Mouse (Mus musculus) forebrain, embryonic 10.5 days (tissue): ENCODE data around the gene Rph3a. TPM values are rescaled to one million over a fixed set of nuclear protein-coding genes. Genes with fewer than 3 reads are reported as not detected.
A peak's percentile ranks its signal among the peaks of the same experiment; 100 is the strongest.

Experiments
- DNase-seq: peaks from one replicate; pipeline ENCODE4 v3.0.0-alpha.2; 2017; ENCODE audit warnings: low spot score; ENCODE audit errors: extremely low spot score
- H3K27ac ChIP-seq: fragments of 300-500 bp; sonication (generic); 2 replicates; pipeline ENCODE4 v1.5.1; 2016; ENCODE audit warnings: mild to moderate bottlenecking
- H3K27me3 ChIP-seq: fragments of 300-500 bp; sonication (generic); 2 replicates; pipeline ENCODE4 v1.6.1; 2016; ENCODE audit warnings: mild to moderate bottlenecking; ENCODE audit not compliant: poor library complexity, severe bottlenecking
- H3K36me3 ChIP-seq: fragments of 300-500 bp; sonication (generic); replicated peaks from 2 replicates; pipeline ENCODE4 v1.6.1; 2016; ENCODE audit warnings: mild to moderate bottlenecking, moderate library complexity
- H3K4me1 ChIP-seq: fragments of 300-500 bp; sonication (generic); 2 replicates; pipeline ENCODE4 v1.6.1; 2016
- H3K4me3 ChIP-seq: fragments of 300-500 bp; sonication (generic); 2 replicates; pipeline ENCODE4 v1.5.1; 2016; ENCODE audit warnings: mild to moderate bottlenecking, moderate library complexity
- H3K9me3 ChIP-seq: fragments of 300-500 bp; sonication (generic); 2 replicates; pipeline ENCODE4 v1.6.1; 2016; ENCODE audit warnings: mild to moderate bottlenecking, moderate library complexity
- WGBS: fragments of 180-500 bp; shearing (Covaris S2); methylation state at CpG from one replicate; pipeline ENCODE4 v1.1.7; 2016; 5-methylcytosine and 5-hydroxymethylcytosine counted together
- polyA plus RNA-seq: library from polyadenylated mRNA; unstranded; fragments of >200 nt; fragmentation: Nextera tagmentation; extraction: Ambion mirVana; gene quantifications from 2 replicates; pipeline ENCODE4 v1.2.1, GENCODE M21; 2016

Gene Rph3a
- polyA plus RNA-seq, 1 experiment from 2014 or later: 0.60 TPM

DNA sequence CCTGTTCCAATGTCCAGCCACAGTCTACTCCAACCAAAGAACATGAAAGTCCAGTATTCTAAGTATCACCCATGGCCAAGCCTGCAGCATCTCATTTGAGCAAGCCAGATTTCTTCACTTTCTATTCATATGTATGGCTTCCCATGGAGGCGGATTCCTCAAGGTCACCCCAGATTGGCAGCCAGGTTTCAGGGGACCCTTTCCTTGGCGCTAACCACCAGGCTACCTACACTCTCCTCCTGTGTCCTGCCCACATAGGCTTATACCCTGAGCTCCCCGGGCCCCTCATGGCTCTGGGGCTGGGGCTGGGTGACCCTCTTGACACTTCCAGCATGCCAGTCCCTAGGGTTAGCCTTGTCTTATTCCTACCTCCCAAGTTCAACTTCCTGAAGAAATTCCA is 2.3 kb downstream of the Rph3a start:
- DNase-seq: no peak
- WGBS: 85% methylated on average over 3 of the region's 3 CpGs
- Histone ChIP-seq H3K27me3 (peaks cover 49% of the 10 kb centered on the region), H3K4me1 (peaks cover 29% of the 10 kb centered on the region), H3K9me3 (no peaks in the 10 kb centered on the region), H3K4me3 (no peak overlapping the region), H3K36me3 (no peaks in the 10 kb centered on the region), H3K27ac (no peak overlapping the region)

DNA sequence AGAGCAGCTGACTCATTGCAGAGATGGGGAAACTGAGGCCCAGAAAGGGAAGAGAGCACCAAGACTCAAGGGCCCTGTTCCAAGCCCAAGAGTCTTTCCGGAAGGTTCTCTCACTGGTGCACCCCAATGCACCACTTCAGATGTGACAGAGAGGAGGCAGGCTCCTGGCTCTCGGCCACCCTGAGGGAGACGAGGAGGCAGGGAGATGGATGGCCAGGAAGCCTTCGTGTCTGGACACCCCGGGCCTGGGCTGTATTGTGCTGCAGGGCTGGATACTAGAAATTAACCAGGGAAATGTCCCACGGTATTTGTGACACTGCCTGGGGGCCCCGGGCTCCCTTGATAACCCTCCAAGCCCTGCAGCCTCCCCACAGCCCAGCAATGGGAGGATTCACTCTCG is 2.8 kb downstream of the Rph3a start:
- no peak for DNase-seq
- 86% methylated on average over 8 of the region's 8 CpGs for WGBS
- H3K36me3 ChIP-seq: no peaks in the 10 kb centered on the region
- H3K4me3 ChIP-seq: no peak overlapping the region
- H3K27me3 ChIP-seq: peaks cover 49% of the 10 kb centered on the region
- no peaks in the 10 kb centered on the region for H3K9me3 ChIP-seq
- H3K4me1 ChIP-seq: peaks cover 29% of the 10 kb centered on the region
- no peak overlapping the region for H3K27ac ChIP-seq

DNA sequence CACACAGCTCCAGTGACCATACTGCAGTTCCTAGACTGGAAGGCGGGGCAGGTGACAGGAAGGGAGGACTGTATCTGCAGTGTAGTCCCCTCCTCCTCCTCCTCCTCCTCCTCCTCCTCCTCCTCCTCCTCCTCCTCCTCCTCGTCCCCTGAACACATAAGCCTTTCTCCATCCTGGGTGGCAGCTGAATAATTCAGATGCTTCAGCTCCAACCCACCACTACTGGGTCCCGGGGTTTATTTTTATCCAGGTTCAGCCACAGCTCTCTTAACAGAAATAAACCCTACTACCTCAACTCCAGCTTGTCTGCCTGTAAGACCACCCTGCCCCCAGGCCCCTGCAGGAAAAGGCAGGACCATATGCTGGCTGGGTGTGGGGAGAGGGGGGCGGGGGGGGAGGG is 3.7 kb downstream of the Rph3a start:
- H3K36me3 ChIP-seq: no peaks in the 10 kb centered on the region
- peaks cover 49% of the 10 kb centered on the region for H3K27me3 ChIP-seq
- H3K27ac ChIP-seq: no peak overlapping the region
- H3K4me3 ChIP-seq: no peak overlapping the region
- no peak for DNase-seq
- H3K9me3 ChIP-seq: no peaks in the 10 kb centered on the region
- 54% methylated on average over 3 of the region's 4 CpGs for WGBS
- H3K4me1 ChIP-seq: peaks cover 29% of the 10 kb centered on the region

DNA sequence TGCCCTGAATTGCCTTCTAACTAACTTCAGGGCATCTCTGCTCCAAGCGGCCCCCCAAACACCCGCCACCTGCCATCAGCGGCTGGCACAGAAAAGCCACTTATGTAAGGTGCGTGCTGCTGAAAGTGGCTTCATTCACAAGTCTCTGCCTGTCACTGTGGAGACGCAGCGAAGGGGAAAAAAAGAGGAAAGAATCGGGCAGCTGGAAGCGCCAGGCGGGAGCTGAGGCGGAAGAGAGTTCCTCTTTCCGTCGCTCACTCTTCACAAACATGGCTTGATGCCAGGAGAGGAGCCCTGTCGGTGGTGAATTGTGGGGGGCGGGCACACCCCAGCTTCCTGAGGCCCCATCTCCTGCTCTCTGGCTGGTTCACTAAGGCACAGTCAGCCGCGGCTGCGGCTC is 6.1 kb downstream of the Rph3a start:
- Histone ChIP-seq H3K4me1 (peaks cover 18% of the 10 kb centered on the region), H3K36me3 (no peaks in the 10 kb centered on the region), H3K4me3 (peak overlapping the region; percentile 34), H3K27ac (0 out of 2 replicates have a peak overlapping the region, but pooled peaks have one; percentile 46), H3K27me3 (peaks cover 35% of the 10 kb centered on the region), H3K9me3 (no peaks in the 10 kb centered on the region)
- 31% methylated on average over 17 of the region's 17 CpGs for WGBS
- no peak for DNase-seq

DNA sequence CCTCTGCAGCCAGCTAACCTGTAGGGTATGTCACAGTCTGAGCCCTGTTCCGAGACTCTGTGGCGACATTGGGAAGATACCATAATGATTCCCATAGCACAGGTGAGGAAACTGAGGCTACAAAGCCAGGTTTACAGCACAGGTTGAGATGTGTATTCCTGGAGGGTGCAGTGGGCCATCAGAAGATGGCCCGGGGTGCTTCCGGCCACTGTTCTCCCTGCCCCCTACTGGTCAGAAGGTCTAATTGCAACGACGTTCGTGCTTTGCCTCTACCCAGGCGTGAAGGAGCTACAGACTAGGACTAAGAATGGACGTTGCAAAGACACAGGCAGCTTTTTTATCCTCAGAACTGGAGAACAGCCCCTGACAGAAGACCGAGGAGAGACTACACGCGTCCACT is 10.3 kb downstream of the Rph3a start:
- H3K36me3 ChIP-seq: no peaks in the 10 kb centered on the region
- H3K27ac ChIP-seq: no peak overlapping the region
- H3K4me3 ChIP-seq: no peak overlapping the region
- DNase-seq: no peak
- peaks cover 13% of the 10 kb centered on the region for H3K4me1 ChIP-seq
- peaks cover 14% of the 10 kb centered on the region for H3K27me3 ChIP-seq
- 35% methylated on average over 12 of the region's 12 CpGs for WGBS
- H3K9me3 ChIP-seq: no peaks in the 10 kb centered on the region

DNA sequence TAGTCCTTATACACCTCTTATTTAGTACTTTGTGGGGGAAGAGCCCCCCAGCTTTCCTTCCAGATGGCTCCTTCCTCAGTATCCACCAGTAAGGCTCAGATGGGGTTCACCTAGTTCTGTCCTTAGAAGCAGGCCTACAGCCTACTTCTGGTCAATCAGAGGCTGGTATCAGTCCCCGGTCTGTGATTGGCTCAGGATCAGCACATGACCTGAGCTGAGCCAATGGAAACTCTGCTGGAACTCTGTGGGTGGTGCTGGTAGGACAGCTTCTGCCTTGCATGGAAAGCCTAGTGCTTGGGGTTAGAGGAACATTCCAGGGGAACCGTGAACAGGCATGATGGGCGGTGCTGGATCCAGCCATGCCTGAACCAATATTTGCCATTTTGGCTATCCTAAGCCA is 21.5 kb downstream of the Rph3a start:
- Histone ChIP-seq H3K27ac (no peak overlapping the region), H3K27me3 (no peaks in the 10 kb centered on the region), H3K4me1 (no peaks in the 10 kb centered on the region), H3K4me3 (no peak overlapping the region), H3K9me3 (no peaks in the 10 kb centered on the region), H3K36me3 (no peaks in the 10 kb centered on the region)
- DNase-seq: no peak
- 86% methylated on average over 3 of the region's 3 CpGs for WGBS

DNA sequence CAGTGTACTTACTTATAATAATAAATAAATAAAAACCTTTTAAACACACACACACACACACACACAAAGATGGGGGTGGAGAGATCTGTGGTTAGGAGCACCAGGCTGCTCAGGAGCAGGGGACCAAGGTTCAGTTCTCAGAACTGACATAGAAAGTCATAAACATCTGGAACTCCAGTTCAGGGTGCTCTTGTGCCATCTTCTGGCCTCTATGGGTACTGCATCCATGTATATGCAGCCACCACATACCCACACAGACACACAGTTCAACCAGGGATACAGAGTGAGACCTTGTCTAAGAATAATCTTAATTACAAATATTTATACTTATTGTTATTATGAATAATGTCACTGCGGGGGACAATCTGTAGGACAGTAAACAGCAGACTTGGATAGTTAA is 26.9 kb downstream of the Rph3a start:
- Histone ChIP-seq H3K27me3 (no peaks in the 10 kb centered on the region), H3K4me3 (no peak overlapping the region), H3K4me1 (no peaks in the 10 kb centered on the region), H3K36me3 (no peaks in the 10 kb centered on the region), H3K9me3 (peaks cover 15% of the 10 kb centered on the region; the same call in 1 of the 2 replicates), H3K27ac (no peak overlapping the region)
- DNase-seq: no peak
- WGBS: 74% methylated on average over 1 of the region's 1 CpGs

DNA sequence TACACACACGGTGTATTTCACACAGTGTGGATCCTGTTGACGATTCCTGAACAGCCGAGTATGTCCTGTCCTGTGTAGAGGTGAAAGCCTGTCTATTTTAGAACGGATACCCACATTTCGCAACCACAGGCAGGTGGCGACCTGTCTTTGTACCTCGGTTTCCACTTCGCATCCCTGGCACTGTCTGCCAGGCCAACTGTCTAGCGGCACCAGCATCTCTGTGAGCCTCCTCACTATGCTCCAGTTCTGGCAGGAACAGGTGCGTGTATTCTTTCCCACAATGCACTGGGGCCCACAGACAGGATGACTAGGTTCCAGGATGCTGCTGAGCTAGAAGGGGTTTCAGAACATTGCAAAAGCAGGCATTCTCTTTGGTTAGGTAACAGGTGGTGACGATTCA is 28.7 kb downstream of the Rph3a start:
- no peak for DNase-seq
- Histone ChIP-seq H3K4me3 (no peak overlapping the region), H3K9me3 (peaks cover 15% of the 10 kb centered on the region; the same call in 1 of the 2 replicates), H3K4me1 (no peaks in the 10 kb centered on the region), H3K27me3 (no peaks in the 10 kb centered on the region), H3K36me3 (no peaks in the 10 kb centered on the region), H3K27ac (no peak overlapping the region)
- WGBS: 95% methylated on average over 11 of the region's 11 CpGs

DNA sequence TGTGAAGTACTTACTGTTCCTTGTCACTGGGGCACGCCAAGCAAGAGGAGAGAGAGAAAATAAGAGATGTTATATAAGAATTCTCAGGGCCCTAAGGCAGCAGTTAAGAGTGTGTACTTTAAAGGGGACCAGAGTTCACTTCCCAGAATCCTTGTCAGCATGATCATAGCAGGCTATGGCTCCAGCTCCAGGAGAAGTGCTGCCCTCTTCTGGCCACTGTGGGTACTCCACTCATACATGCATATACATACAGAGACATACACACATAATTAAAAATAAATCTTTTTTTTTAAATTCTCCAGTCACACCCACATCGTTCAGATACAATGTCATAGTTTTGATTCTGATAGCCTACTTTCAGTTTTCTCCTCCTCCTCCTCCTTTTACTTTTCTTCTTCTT is 29.8 kb downstream of the Rph3a start:
- 96% methylated on average over 2 of the region's 2 CpGs for WGBS
- no peak overlapping the region for H3K4me3 ChIP-seq
- no peaks in the 10 kb centered on the region for H3K27me3 ChIP-seq
- peaks cover 15% of the 10 kb centered on the region; the same call in 1 of the 2 replicates for H3K9me3 ChIP-seq
- no peaks in the 10 kb centered on the region for H3K36me3 ChIP-seq
- H3K4me1 ChIP-seq: no peaks in the 10 kb centered on the region
- no peak for DNase-seq
- H3K27ac ChIP-seq: no peak overlapping the region

DNA sequence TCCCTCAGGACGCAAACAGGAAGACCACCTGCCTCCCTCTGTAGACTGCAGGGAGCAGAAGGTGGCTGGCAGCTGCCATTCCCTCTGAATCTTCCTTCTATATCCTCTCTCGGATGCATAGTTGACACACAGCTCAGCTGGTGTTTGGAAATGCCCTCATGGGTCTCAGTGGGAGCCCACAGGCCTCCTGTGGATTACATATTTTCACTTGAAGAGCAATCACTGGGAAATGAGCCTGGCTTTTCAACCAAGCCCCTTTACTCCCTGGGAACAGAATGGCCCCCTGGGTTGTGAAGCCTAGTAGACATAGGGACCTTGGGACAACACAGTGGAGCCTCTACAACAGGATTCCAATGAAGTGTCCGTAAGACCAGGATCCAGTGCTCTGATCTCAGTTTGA is 33.8 kb downstream of the Rph3a start:
- WGBS: 48% methylated on average over 3 of the region's 3 CpGs

DNA sequence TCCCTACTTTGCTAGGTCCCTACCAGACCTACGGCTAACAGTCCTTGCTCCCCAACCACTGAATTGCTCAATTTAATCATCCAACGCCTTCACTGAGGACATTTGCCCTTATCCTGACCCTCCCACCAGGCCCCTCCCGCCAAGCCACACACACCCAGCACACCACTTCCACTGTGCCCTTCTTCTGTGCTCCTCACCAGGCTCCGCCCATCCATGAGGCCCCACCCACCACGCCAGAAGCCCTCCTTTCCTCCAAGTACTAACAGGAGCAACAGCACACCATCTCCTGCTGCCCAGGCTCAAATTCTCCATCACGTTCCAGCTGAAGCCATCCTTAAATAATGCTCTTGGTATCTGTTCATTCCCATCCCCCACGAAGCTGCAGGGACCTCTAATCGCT is 35.4 kb downstream of the Rph3a start:
- 61% methylated on average over 8 of the region's 8 CpGs for WGBS
- Histone ChIP-seq H3K27me3 (no peaks in the 10 kb centered on the region), H3K27ac (no peak overlapping the region), H3K4me1 (peaks cover 6% of the 10 kb centered on the region; the same call in 1 of the 2 replicates), H3K36me3 (no peaks in the 10 kb centered on the region), H3K4me3 (no peak overlapping the region), H3K9me3 (peaks cover 2% of the 10 kb centered on the region; the same call in 1 of the 2 replicates)
- DNase-seq: no peak

More for the DNA sequence above, 33.8 kb downstream of the Rph3a start:
- H3K4me3 ChIP-seq: no peak overlapping the region
- no peak overlapping the region for H3K27ac ChIP-seq
- peaks cover 4% of the 10 kb centered on the region; the same call in 1 of the 2 replicates for H3K4me1 ChIP-seq
- H3K27me3 ChIP-seq: no peaks in the 10 kb centered on the region
- H3K9me3 ChIP-seq: peaks cover 12% of the 10 kb centered on the region; the same call in 1 of the 2 replicates
- DNase-seq: no peak
- H3K36me3 ChIP-seq: no peaks in the 10 kb centered on the region

DNA sequence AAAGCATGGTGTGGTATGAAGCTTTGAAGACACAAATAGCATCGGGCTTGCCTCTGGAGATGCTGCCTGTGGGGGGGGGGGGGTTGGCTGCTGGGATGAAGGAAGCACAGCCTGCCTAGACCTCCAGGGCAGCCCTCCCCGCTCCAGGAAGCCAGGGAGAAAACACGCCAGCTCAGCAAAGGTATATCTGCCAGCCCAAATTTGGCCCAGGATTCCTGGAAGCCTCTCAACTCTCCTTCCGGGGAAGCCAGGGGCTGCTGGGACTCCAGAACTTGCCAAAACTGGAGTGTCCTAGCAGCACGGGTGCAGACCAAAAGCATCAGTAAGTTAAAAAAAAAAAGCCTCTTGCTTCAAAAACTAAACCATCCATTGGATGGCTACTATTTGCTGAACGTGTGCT is 37.6 kb downstream of the Rph3a start:
- H3K9me3 ChIP-seq: no peaks in the 10 kb centered on the region
- no peak for DNase-seq
- WGBS: 88% methylated on average over 6 of the region's 6 CpGs
- H3K4me1 ChIP-seq: peaks cover 7% of the 10 kb centered on the region; the same call in 1 of the 2 replicates
- H3K27me3 ChIP-seq: no peaks in the 10 kb centered on the region
- H3K36me3 ChIP-seq: no peaks in the 10 kb centered on the region
- no peak overlapping the region for H3K27ac ChIP-seq
- H3K4me3 ChIP-seq: no peak overlapping the region

DNA sequence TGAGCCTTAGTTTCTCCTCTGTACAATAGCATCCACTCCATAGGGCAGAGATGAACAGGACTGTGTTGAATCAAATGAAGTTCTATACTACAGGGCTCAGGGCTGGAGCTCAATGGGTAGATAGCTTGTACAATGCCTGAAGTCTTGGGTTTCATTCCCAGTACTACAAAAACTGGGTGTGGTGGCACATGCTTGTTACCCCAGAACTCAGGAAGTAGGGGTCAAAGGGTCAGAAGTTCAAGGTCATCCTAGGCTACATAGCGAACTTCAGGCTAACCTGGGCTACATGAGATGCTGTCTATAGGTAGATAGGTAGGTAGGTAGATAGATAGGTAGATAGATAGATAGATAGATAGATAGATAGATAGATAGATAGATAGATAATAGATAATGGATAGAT is 38.6 kb downstream of the Rph3a start:
- 94% methylated on average over 1 of the region's 1 CpGs for WGBS
- no peaks in the 10 kb centered on the region for H3K9me3 ChIP-seq
- no peak for DNase-seq
- no peaks in the 10 kb centered on the region for H3K36me3 ChIP-seq
- peaks cover 7% of the 10 kb centered on the region; the same call in 1 of the 2 replicates for H3K4me1 ChIP-seq
- no peak overlapping the region for H3K4me3 ChIP-seq
- no peaks in the 10 kb centered on the region for H3K27me3 ChIP-seq
- no peak overlapping the region for H3K27ac ChIP-seq

DNA sequence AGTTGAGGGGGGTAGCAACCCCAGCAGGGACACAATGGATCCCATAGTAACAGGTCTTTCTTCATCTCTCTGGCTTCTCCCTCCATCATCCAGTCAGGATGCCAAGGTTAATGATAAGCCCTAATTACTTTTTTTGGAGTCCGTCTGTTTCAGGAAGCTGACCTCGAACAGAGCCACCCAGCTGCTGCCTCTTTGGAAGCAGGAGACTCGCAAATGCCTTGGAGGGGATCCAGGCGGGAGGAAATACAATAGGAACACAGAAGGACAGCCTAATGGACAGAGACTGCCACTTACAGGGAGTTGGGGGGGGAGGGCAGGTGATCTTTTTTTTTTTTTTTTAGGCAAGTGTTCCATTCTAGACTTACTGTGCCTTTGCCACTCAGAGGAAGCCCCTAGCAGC is 40.2 kb downstream of the Rph3a start:
- Histone ChIP-seq H3K27ac (no peak overlapping the region), H3K27me3 (no peaks in the 10 kb centered on the region), H3K4me1 (peaks cover 6% of the 10 kb centered on the region; the same call in 1 of the 2 replicates), H3K4me3 (no peak overlapping the region), H3K9me3 (no peaks in the 10 kb centered on the region), H3K36me3 (no peaks in the 10 kb centered on the region)
- DNase-seq: no peak
- WGBS: 48% methylated on average over 4 of the region's 4 CpGs
